Mouse (Mus musculus) thymus, postnatal 14 days (tissue): ENCODE measurements around the gene Brap.
"Not testable (repeated sequence)": the region's sequence is repeated elsewhere in the genome, so short reads cannot be mapped to it uniquely, and the experiment has no call there.

Experiments
- DNase-seq: peaks from one replicate; pipeline ENCODE4 v3.0.0; 2021

Brap gene

DNA sequence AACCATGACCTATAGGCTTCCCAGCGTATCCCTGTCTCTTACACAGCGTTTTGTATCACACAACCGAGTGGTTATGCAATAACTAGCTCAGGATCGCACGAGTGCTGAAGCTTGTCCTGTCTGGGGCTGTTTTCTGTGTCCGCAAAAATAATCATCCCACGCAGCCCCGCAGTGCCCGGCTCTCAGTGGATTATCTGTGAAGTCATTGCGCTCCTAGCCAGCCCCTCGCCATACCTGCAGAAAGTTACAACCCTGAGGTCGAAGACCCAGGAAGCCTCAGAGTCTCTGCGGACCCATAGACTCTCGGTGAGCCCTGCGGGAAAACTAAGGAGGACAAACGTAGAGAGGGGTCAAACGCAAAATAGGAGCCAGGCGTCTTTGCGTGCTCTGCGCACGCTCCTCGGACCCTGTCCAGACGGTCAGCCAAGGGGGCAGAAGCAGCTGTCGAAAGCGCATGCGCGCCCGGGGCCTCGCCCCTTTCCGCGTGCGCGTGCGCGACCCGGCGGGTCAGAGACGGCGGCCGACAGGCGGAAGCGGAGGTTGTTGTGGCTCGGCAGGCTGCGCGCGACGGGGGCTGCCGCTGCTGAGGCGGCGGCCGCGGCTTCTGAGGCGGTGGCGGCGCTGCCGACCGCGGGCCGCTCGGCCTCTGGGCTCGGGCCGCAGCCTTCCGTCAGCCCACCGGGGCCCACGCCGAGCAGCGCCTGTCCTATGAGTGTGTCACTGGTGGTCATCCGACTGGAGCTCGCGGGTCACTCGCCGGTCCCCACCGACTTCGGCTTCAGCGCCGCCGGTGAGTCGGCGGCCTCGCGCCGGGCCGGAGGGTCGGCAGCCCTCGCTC lies at the start of gene Brap, which contains the start of gene Acad10:
Gene Brap, plus strand, starts transcription at position 505 of the 838 bp plus-strand sequence.
Gene Acad10, minus strand, starts transcription at position 456 of the 838 bp plus-strand sequence.
- DNase-seq, result peak; percentile 93

DNA sequence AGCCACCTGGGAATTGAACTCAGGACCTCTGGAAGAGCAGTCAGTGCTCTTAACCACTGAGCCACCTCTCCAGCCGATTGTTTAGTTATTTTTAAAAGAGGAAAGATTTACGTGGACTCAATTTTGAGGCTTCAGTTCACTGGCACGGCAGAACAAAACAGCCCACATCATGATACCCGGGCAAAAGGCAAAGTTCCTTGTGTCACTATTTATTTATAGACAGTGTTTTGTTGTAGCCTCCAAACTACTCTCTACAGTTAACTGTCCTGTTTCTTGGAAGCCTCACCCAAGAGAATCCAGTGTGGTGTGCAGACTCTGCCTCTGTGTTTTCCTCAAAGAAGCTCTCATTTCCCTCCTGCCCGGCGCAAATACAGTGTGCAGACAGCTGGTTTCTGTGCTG lies 48.3 kb upstream of the Brap start:
- no peak for DNase-seq

DNA sequence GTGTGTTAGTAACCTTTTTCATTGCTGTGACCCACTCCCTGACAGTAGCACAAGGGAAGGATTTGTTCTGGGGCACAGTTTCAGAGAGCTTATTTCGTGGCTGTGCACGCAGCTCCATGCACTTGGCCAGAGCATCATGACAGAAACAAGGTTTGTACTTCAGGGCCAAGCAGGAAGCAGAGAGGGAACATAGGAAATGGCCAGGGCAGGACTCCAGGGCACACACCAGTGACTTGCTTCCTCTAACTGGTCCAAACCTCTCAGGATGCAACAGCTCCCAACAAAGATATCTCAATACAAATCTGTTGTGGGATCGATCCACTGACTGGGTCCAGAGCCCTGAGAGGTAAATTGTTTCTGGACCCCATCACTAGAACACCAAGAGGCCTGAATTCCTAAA lies 45.4 kb upstream of the Brap start:
- not testable (repeated sequence) for DNase-seq

- peak; percentile 81 for DNase-seq
Measured at GRCm38 (mm10) chr5:121618592-121619513, 41.5 kb upstream of the Brap start, which contains the start of gene Acad12. TSS of gene Acad12 (minus strand) at chr5:121618938.

- no peak for DNase-seq
Measured at GRCm38 (mm10) chr5:121621102-121621501, 39.3 kb upstream of the Brap start.

- no peak for DNase-seq
Measured at GRCm38 (mm10) chr5:121623241-121623640, 37.1 kb upstream of the Brap start.

DNA sequence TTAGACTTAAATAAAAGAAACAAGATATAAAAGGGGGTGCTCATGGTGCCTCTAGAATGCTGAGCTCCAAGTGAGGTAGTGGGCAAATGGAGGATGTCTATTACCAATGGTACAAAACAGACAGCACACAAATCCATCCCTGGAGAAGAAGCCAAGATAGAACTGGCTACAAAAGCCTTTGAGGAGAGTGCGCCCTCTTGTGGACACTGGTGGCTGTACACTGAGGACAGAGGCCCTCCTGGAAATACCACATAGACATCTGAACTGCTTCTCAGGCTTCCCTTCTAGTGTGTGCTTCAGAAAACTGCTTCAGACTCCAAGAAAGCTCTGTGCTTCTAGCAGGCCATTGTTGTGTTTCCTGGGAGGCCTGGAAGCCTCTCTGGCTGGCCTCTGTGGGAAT lies 32.5 kb upstream of the Brap start:
- peak; percentile 83 for DNase-seq

- DNase-seq, result peak; percentile 28
Measured at GRCm38 (mm10) chr5:121631106-121631647, 29.2 kb upstream of the Brap start.

GRCm38 (mm10) chr5:121632804-121633203 lies 27.6 kb upstream of the Brap start:
- DNase-seq, result no peak

DNA sequence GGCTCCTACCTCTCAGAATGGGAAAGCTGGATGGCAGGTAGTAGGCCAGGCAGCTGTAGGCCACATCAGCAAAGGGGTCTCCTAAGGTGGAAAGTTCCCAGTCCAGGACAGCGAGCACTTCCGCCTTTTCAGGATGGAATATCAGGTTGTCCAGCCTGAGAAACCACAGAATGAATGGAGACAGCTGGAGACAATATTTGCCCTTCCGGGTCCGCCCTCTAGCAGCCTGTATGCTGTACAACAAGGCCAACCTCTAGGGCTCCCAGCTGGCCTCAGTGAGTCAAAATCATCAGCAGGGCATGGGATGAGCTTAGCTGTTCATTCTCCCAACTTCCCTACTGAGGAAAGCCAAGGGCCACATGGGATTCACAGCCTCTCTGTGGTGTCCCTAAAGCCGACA lies 25.7 kb upstream of the Brap start:
- DNase-seq, result no peak

GRCm38 (mm10) chr5:121637296-121637695 lies 23.1 kb upstream of the Brap start:
- DNase-seq, result no peak

DNA sequence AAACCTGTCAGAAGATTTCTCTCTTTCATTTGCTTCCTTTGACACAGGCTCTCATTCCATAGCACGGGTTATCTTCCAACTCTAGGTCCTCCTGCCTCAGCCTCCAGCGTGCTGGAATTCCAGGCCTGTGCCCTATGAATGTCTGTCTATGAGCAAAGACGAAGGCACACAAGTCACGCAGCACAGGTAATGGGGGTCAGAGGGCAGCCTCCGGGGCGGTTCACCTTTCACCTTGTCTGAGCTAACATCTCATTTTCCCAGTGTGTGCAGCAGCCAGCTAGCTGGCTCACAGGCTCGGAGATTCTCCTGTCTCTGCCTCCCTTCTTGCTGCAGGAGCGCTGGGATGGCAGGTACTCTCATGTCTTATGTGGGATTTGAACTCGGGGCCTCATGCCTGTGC lies 20.8 kb upstream of the Brap start:
- no peak for DNase-seq

DNA sequence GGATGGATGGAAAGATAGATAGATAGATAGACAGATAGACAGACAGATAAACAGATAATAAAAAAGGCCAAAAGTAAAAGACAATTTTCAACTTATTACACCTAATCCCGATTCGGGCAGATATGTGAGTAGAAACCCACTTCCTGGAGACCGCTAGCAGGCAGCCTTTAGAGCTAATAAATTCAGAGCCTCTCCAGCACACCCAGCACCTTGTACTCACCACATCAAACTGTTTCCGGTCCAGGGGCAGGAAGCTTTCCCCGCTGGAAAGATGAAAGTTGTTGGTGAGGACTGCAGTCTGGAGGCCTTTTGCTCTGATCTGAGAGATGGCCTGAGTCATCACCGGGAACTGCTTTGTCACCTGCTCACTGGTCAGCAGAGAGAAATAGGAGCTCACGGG lies 11.2 kb upstream of the Brap start:
- DNase-seq, result no peak

- no peak for DNase-seq
Measured at GRCm38 (mm10) chr5:121654526-121654925, 5.8 kb upstream of the Brap start.

DNA sequence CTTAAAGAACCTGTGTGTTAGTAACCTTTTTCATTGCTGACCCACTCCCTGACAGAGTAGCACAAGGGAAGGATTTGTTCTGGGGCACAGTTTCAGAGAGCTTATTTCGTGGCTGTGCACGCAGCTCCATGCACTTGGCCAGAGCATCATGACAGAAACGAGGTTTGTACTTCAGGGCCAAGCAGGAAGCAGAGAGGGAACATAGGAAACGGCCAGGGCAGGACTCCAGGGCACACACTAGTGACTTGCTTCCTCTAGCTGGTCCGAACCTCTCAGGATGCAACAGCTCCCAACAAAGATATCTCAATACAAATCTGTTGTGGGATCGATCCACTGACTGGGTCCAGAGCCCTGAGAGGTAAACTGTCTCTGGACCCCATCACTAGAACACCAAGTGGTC lies 3.5 kb upstream of the Brap start:
- DNase-seq, result not testable (repeated sequence)

GRCm38 (mm10) chr5:121657656-121658055 lies 2.7 kb upstream of the Brap start:
- not testable (repeated sequence) for DNase-seq

DNA sequence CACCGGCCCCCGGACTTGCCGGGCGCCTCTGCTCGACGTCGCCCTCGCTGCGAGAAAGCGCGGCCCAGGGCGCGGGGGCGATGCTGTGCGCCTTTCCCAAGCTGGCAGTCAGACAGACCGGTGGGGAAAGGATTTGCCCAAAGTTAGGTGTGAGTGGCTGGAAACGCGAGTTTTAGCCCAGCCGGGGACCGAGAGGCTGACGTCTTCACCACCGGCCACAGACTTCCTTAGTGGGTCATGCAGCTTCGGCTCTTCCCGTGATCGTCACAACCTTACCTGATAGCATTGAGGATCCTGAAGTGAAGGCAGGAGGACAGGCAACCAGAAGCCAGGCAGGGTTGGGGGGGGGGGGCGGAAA lies 513 bp downstream of the Brap start:
- DNase-seq, result peak; percentile 47

GRCm38 (mm10) chr5:121661494-121661893 lies 1.1 kb downstream of the Brap start:
- no peak for DNase-seq

GRCm38 (mm10) chr5:121663456-121663855 lies 3.1 kb downstream of the Brap start:
- DNase-seq, result no peak

DNA sequence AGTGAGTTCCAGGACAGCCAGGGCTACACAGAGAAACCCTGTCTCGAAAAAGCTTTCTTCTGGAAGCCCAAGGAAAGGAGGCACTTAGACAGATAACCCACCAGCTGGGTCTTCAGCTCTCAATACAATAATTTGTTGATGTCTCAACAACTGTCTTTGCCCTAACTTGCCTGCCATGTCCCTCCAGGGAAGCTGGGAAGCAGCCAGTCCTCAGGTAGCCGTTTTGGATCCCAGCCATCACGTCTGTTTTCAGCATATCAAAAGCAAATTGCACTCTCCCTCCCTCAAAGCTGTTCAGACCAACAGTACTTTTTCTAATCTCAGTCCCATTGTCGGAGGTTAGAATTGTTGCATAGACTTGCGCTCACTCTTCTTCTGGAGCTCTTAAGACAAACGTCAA lies 3.7 kb downstream of the Brap start:
- DNase-seq, result no peak

GRCm38 (mm10) chr5:121664971-121665370 lies 4.6 kb downstream of the Brap start:
- DNase-seq, result no peak

GRCm38 (mm10) chr5:121667067-121667466 lies 6.7 kb downstream of the Brap start:
- DNase-seq, result no peak

DNA sequence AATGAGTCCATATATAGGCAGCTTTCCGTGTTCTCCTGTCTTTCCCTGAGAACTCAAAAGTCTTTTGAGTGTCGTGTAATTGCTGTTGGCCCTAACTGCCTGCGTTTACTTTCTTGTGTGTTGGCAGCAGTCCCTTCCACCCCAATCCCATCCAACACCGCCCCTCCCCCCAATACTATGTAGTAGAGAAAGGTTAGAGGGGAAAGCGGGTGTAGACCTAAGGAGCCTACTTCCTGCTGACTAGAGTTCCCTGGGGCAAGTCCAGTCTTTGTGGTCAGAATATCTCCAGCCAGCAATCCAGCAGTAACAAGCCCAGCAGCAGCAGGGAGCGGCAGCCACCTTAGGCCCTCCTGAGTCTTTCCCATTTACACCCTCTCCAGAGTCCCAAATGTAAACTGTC lies 8.0 kb downstream of the Brap start:
- DNase-seq, result no peak
